Mouse (Mus musculus) adrenal gland, postnatal 14 days (tissue): ENCODE data around the gene Ltk. TPM values are rescaled to one million over a fixed set of nuclear protein-coding genes. Genes with fewer than 3 reads are reported as not detected.
A peak's percentile ranks its signal among the peaks of the same experiment; 100 is the strongest.

ENCODE experiments used
- DNase-seq: peaks from one replicate; pipeline ENCODE4 v3.0.0; 2021; ENCODE audit warnings: mixed read lengths
- long read RNA-seq, 2 experiments: library from polyadenylated mRNA; stranded (forward); transcript quantifications; one replicate each; pipeline ENCODE4 v2.0.0; 2021
- total RNA-seq: library from RNA; stranded (reverse); gene quantifications from 2 replicates; pipeline ENCODE4 v1.2.3, GENCODE M21; 2021

The Ltk gene
- 0.86 and 1.1 TPM in 2 replicates for total RNA-seq
- long read RNA-seq, experiment 1, partial matches to known transcripts, result 0 of 2 reads
- long read RNA-seq, experiment 1, other reads (novel, unspliced or antisense), result 2 of 2 reads
- long read RNA-seq, experiment 2, partial matches to known transcripts, result 0 of 2 reads
- long read RNA-seq, experiment 2, other reads (novel, unspliced or antisense), result 1 of 2 reads

GRCm38 (mm10) chr2:119760251-119760650 is at the start of gene Ltk:
Gene Ltk (minus strand): TSS chr2:119760431.
- DNase-seq, result no peak

- no peak for DNase-seq
Measured at GRCm38 (mm10) chr2:119808881-119809280, 48.6 kb upstream of the Ltk start.

- no peak for DNase-seq
Measured at GRCm38 (mm10) chr2:119808438-119808837, 48.2 kb upstream of the Ltk start.

GRCm38 (mm10) chr2:119805536-119805935 is 45.3 kb upstream of the Ltk start:
- no peak for DNase-seq

GRCm38 (mm10) chr2:119804776-119805175 is 44.5 kb upstream of the Ltk start:
- DNase-seq, result no peak

GRCm38 (mm10) chr2:119804275-119804628 is 44.0 kb upstream of the Ltk start:
- no peak for DNase-seq

- DNase-seq, result no peak
Measured at GRCm38 (mm10) chr2:119803618-119804274, 43.5 kb upstream of the Ltk start.

GRCm38 (mm10) chr2:119802767-119803617 is 42.8 kb upstream of the Ltk start:
- DNase-seq, result peak; percentile 22

- DNase-seq, result no peak
Measured at GRCm38 (mm10) chr2:119800876-119801846, 40.9 kb upstream of the Ltk start.

GRCm38 (mm10) chr2:119799961-119800550 is 39.8 kb upstream of the Ltk start:
- DNase-seq, result peak; percentile 18

GRCm38 (mm10) chr2:119799181-119799960 is 39.1 kb upstream of the Ltk start:
- DNase-seq, result peak; percentile 64

- DNase-seq, result peak; percentile 84
Measured at GRCm38 (mm10) chr2:119798246-119798927, 38.2 kb upstream of the Ltk start.

- no peak for DNase-seq
Measured at GRCm38 (mm10) chr2:119797279-119797783, 37.1 kb upstream of the Ltk start, which contains the start of gene Tyro3. Gene Tyro3 (plus strand): TSS chr2:119797733.

GRCm38 (mm10) chr2:119789996-119790395 is 29.8 kb upstream of the Ltk start:
- no peak for DNase-seq

GRCm38 (mm10) chr2:119787206-119787883 is 27.1 kb upstream of the Ltk start, which contains the start of gene Rpap1:
Gene Rpap1 (minus strand): TSS chr2:119787537.
- DNase-seq, result peak; percentile 92

GRCm38 (mm10) chr2:119767246-119767645 is 7.0 kb upstream of the Ltk start:
- no peak for DNase-seq

GRCm38 (mm10) chr2:119763924-119764323 is 3.7 kb upstream of the Ltk start:
- no peak for DNase-seq

GRCm38 (mm10) chr2:119762276-119762675 is 2.0 kb upstream of the Ltk start:
- DNase-seq, result no peak
